Mouse (Mus musculus) urinary bladder, postnatal 25 days (tissue): ENCODE measurements around the gene Slc26a10.

Source experiments
- DNase-seq: peaks from one replicate; pipeline ENCODE4 v3.0.0; 2022; ENCODE audit warnings: low spot score

Slc26a10 gene

GRCm38 (mm10) chr10:127132469-127132868 is 48.0 kb downstream of the Slc26a10 start:
- no peak for DNase-seq

DNA sequence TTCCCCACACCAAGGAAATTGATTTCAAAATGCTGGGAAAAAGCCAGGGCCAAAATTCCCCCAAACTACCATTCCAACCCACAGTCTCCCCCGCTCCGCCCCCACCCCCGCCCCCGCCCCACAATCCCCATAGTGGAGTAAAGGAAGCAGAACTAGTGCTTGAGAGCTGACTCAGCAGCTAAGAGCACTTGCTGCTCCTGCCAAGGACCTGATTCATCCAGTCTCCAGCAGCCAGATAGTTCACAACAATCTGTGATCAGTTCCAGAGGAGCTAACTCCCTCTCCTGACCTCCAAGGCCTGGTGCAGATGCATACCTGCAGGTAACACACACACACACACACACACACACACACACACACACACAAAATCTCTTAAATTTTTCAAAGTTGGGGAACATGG is 51.0 kb downstream of the Slc26a10 start:
- DNase-seq = no peak

DNA sequence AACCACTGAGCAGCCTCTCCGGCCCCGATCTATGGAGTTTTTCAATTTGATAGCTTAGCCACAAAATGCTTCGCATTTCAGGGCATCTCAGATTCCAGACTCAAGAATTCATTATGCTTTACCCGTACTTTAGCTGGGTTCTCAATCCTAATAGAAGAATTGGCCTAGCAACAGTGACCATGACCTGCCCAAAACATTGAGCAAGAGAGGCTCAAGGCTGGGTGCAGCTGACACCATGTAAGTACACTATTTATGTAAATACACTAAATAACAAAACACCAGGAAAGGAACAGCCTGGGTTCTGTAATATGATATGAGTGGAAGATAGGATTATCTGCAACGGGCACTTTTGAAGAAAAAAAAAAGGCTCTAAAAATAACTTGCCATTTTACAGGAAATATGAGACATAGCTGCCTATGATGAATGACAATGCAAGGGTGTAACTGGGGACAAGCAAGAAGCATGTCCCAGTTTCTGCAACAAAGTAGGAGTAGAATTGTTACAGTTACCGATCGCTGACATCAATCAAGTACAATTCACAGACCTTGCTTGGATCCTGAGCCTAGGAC is 52.6 kb downstream of the Slc26a10 start:
- DNase-seq = no peak

- DNase-seq = no peak
Measured at GRCm38 (mm10) chr10:127126579-127126978, 53.9 kb downstream of the Slc26a10 start.

DNA sequence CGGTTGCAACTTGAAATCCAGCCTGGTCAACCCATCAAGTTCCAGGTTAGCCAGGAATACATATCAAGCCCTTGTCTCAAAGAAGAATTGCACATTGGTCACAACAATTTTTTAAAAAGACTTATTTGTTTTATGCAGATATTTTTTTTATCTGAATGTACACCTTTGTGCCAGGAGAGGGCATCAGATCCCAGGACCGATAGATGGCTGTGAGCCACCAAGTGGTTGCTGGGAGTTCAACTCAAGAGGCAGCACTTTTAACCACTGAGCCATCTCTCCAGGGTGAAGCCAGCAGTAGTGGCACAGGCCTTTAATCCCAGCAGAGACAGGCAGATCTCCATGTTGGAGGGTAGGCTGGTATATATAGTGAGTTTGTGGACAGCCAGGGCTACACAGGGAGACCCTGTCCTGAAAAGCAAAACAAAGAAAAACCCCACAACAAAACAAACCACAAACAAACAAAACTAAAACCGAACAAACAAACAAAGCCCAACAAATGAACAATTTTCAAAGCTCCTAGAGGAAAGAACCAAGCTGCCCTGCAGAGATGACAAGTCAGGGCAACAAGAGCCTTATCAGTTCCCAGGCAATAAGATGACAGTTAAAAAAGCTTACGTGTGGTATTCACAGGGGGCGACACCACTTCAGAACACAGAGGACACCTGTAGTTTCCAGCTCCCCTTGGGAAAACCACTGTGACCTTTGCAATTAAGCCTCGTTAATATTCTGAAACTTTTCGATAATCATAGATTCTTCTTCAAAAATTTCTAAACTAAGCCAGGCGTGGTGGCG is 55.0 kb downstream of the Slc26a10 start:
- DNase-seq = no peak

DNA sequence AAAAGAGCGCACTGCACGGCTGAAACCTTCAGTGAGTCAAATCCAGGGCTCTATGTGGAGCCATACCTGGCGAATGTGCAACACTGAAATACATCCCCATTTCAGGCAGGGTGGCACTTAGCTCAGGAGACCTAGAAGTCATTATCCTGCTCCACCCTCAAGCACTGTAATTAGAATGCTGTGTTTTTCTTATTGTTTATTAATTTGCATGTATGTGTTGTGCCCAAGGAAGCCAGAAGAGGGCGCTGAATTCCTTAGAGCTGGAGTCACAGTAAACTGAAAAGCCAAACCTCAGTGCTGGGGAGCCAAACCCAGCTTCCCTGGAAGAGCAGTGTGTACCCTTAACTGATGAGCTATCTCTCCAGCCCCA is 57.0 kb downstream of the Slc26a10 start:
- DNase-seq = peak; percentile 45

DNA sequence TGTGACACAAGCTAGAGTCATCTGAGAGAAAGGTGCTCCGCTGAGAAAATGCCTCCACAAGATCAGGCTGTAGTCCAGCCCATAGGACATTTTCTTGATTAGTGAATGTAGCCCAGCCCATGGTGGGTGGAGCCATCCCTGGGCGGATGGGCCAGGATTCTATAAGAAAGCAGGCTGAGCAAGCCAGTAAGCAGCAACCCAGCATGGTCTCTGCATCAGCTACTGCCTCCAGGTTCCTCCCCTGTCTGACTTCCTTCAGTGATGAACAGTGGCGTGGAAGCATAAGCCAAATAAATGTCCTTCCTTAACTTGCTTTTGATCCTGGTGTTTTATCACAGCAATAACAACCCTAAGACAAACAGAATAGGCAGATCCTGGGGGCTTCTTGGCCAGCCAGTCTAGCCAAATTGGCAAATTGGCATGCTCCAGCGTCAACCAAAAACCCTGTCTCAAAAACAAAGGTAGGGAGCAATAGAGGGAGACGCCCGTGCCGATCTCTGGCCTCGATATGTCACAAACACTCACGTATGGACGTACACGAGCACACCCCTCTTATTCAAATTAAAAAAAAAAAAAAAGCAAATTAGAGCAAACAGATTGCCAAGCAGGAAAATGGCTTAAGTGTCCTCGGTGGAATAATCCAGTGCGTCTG is 57.5 kb downstream of the Slc26a10 start:
- no peak for DNase-seq

GRCm38 (mm10) chr10:127122018-127122417 is 58.4 kb downstream of the Slc26a10 start:
- no peak for DNase-seq
